Mouse (Mus musculus) neural tube, embryonic 11.5 days (tissue): Measurements from ENCODE around the gene Stag2. TPM values are rescaled to one million over a fixed set of nuclear protein-coding genes. Genes with fewer than 3 reads are reported as not detected.

Experiments
- ATAC-seq: fragments of 200-750 bp; cut with Nextera tagmentation; 2 replicates; pipeline ENCODE4 v1.8.0; 2017; ENCODE audit warnings: moderate number of reproducible peaks, mild to moderate bottlenecking, moderate TSS enrichment, moderate library complexity; ENCODE audit not compliant: insufficient read depth, low FRiP score, low TSS enrichment
- DNase-seq: peaks from one replicate; pipeline ENCODE4 v3.0.0-alpha.2; 2015; ENCODE audit warnings: low spot score
- H3K27ac ChIP-seq: fragments of 300-500 bp; sonication (generic); 2 replicates; pipeline ENCODE4 v1.5.1; 2014; ENCODE audit warnings: low read depth, mild to moderate bottlenecking, low read length
- H3K27me3 ChIP-seq: fragments of 300-500 bp; sonication (generic); 2 replicates; pipeline ENCODE4 v1.6.1; 2014; ENCODE audit warnings: mild to moderate bottlenecking, low read length, mixed read lengths; ENCODE audit not compliant: control insufficient read depth, insufficient read depth
- H3K36me3 ChIP-seq: fragments of 300-500 bp; sonication (generic); 2 replicates; pipeline ENCODE4 v1.6.1; 2014; ENCODE audit warnings: mild to moderate bottlenecking, low read length, moderate library complexity, mixed read lengths; ENCODE audit not compliant: control insufficient read depth, insufficient read depth
- H3K4me1 ChIP-seq: fragments of 300-500 bp; sonication (generic); 2 replicates; pipeline ENCODE4 v1.6.1; 2014; ENCODE audit warnings: low read length, mixed read lengths; ENCODE audit not compliant: control insufficient read depth, insufficient read depth
- H3K4me2 ChIP-seq: fragments of 300-500 bp; sonication (generic); 2 replicates; pipeline ENCODE4 v1.6.1; 2014; ENCODE audit warnings: low read depth, mild to moderate bottlenecking, moderate library complexity
- H3K4me3 ChIP-seq: fragments of 300-500 bp; sonication (generic); 2 replicates; pipeline ENCODE4 v1.5.1; 2014; ENCODE audit warnings: low read depth, low read length
- H3K9ac ChIP-seq: fragments of 300-500 bp; sonication (generic); 2 replicates; pipeline ENCODE4 v1.6.1; 2014; ENCODE audit warnings: mild to moderate bottlenecking, low read length
- H3K9me3 ChIP-seq: fragments of 300-500 bp; sonication (generic); 2 replicates; pipeline ENCODE4 v1.6.1; 2016; ENCODE audit warnings: low read length; ENCODE audit not compliant: control insufficient read depth
- WGBS: fragments of 180-500 bp; shearing (Covaris S2); extraction: QIAGEN DNeasy Blood & Tissue Kit; methylation state at CpG from one replicate; pipeline ENCODE4 v1.1.7; 2014; 5-methylcytosine and 5-hydroxymethylcytosine counted together
- polyA plus RNA-seq: library from polyadenylated mRNA; unstranded; fragments of >200 nt; fragmentation: Nextera tagmentation; extraction: Ambion mirVana; gene quantifications from 2 replicates; pipeline ENCODE4 v1.2.1, GENCODE M21; 2014

Gene Stag2
- polyA plus RNA-seq, 1 experiment from 2014 or later, result 49.4 TPM

DNA sequence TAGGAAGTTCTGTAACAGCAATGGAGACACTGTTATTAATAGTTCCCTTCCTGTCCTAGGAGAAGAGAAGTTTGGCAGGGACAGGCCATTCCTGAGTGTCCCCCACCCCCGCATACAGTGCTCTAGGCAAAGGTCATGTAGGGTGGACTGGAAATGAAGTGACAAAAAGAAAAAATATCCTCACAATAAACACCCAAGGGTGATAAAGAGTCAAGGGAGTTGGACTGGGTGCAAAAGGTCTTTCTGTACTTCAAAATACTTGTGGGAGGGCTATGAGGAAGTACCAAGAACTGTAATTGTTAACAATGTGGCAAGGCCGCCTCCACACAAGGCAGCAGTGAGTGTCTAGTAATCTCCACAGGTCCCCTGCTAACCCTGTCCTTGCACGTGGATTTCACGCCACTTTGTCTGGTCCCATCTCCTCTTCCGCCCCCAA, 1.1 kb upstream of the Stag2 start:
- ATAC-seq (no peak), DNase-seq (no peak)
- no peak overlapping the region; the same call in 1 of the 2 replicates for H3K4me2 ChIP-seq
- WGBS, result 58% methylated on average over 5 of the region's 5 CpGs
- no peaks in the 10 kb centered on the region for H3K36me3 ChIP-seq
- H3K27ac ChIP-seq, result no peak overlapping the region
- H3K4me1 ChIP-seq, result no peaks in the 10 kb centered on the region
- no peak overlapping the region for H3K9ac ChIP-seq
- no peak overlapping the region for H3K4me3 ChIP-seq
- no peaks in the 10 kb centered on the region for H3K27me3 ChIP-seq
- H3K9me3 ChIP-seq, result no peaks in the 10 kb centered on the region

DNA sequence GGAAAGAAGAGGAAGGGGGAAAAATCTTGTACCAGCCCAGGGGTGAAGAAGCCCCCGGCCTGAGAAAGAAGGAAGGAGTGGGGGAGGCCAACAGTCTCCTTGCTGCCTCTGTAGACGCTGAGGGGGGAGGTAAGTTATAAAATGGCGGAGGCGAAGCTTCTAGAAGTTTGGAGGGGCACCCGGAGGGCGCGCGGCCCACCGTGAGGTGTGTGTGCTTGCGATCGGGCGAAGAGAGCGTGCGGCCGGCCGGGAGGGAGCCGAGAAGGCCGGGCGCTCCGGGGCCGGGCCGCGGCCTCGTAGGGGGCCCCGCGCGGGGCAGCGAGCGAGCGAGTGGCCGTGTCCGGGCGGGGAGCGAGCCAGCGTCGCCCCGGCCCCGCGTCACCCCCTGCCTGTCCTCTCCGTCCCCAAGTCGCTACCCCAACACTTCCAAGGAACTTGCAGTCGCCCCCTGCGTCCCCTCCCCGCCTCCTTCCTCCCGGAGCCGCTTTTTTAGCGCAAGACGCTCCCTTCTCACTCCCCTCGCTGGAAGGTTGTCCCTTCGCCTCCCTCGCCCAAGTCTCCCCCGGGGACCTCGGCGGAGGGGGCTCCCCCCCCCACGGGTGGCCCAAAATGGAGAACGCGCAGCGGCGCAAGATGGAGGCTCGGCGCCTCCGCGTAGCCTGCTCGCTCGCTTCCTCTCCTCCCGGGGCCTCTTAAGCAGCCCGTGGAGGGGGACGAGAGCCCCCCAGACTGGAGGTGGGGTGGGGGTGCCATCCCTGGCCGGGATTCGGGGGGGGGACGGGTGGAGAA, 634 bp downstream of the Stag2 start:
- H3K4me3 ChIP-seq, result peak overlapping the region; percentile 57
- H3K9ac ChIP-seq, result peak overlapping the region; percentile 86
- H3K4me2 ChIP-seq, result peak overlapping the region; percentile 54
- no peaks in the 10 kb centered on the region for H3K9me3 ChIP-seq
- H3K4me1 ChIP-seq, result no peaks in the 10 kb centered on the region
- peak; percentile 74 for DNase-seq
- H3K27me3 ChIP-seq, result no peaks in the 10 kb centered on the region
- no peaks in the 10 kb centered on the region for H3K36me3 ChIP-seq
- peak overlapping the region; percentile 98 for H3K27ac ChIP-seq
- ATAC-seq, result peak; percentile 56
- WGBS, result 21% methylated on average over 16 of the region's 71 CpGs

DNA sequence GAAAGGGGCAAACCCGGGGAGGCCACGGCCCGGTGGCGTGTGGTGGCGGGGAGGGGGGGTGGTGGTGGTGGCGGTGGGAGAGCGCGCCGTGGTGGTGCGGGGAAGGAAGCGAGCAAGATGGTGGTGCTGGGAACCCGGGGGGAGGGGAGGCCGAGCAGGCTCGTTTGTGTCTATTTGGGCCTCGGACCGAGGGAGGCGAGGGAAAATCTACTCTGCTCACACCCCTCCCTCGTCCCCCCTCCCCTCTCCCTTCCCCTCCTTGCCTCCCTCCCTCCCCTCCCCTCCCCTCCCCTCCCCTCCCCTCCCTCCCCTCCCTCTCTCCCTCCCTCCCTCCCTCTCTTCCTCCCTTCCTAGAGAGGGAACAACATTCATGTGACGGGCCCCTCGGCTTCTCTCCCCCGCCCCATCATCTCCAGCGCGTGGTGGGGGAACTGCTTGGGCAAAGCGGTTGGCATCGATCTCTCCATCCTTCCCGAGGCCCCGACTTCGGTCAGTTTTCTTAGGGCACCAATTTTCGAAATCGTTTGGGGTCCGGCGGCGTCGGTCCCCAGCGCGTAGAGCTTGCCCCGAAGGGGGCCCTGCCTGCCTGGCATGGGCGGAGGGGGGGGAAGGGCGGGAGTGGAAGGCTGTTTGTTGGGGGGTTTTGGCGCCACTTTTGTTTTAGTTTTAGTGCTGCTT, 1.4 kb downstream of the Stag2 start:
- H3K27me3 ChIP-seq, result no peaks in the 10 kb centered on the region
- H3K36me3 ChIP-seq, result no peaks in the 10 kb centered on the region
- peak overlapping the region; percentile 86 for H3K9ac ChIP-seq
- peak overlapping the region; percentile 98 for H3K27ac ChIP-seq
- no peaks in the 10 kb centered on the region for H3K4me1 ChIP-seq
- H3K4me2 ChIP-seq, result peak overlapping the region; percentile 54
- H3K9me3 ChIP-seq, result no peaks in the 10 kb centered on the region
- 14% methylated on average over 14 of the region's 40 CpGs for WGBS
- peak overlapping the region; percentile 57 for H3K4me3 ChIP-seq
- ATAC-seq (peak; percentile 85), DNase-seq (peak; percentile 84)

DNA sequence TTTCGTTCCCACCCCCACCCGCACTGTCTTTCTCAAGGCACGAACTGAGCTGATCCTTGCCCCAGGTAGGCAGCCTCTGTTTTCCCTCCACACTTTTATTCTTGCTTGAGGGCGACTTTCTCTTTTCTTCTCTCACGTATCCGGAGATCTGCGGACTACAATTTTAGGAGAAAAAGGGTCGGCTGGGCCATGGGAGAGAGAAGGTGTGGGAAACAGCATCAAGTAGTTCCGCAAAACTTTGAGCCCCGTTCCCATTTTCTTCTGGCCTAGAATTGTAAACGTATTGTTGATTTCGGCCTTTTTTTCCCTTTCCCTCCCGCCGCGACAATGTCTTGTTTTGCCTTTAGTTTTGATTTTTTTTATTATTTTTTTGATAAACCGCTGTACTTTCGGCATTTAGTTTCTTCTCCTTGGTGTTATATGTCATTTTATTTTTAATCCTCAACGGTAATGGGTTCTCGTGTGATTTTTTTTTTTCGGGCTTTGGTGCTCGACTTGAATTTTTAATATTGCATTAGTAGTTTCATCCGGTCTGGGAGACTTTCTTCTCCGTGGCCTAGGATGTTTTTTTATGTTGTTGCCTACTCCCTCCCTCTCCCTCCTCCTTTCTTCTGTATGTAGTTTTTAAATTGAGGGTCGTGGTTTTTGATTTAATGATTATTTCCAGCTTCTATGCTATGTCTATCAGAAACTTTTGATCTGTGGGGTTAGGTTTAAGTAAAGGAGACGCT, 2.1 kb downstream of the Stag2 start:
- H3K9ac ChIP-seq, result peak overlapping the region; percentile 61
- no peaks in the 10 kb centered on the region for H3K9me3 ChIP-seq
- WGBS, result 12% methylated on average over 25 of the region's 25 CpGs

DNA sequence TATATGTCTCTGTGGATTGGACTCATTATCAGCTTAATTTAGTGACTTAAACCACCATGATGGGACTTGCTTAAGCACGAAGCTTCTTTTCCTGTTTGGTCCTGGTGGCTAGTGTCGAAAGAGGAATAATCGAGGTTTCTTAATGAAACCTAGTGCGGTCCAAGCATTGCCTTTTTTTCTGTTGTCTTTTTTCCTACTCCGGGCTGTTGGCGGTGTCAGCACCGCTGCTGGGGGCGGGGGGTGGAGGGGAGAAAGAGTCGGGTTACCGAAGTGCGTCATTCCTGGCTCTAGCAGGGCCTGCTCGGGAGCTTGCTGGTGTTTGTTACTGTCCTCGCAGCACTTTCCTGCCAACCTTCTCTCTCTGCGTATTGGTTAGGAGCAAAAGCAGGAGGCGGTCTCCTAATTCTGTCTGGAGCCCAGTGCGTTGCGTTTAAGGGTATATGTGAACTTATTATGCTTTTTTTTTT, 2.8 kb downstream of the Stag2 start:
- H3K27ac ChIP-seq, result peak overlapping the region; percentile 72
- H3K4me2 ChIP-seq, result peak overlapping the region; percentile 39
- H3K27me3 ChIP-seq, result no peaks in the 10 kb centered on the region
- DNase-seq (peak; percentile 77), ATAC-seq (peak; percentile 24; the same call in 1 of the 2 replicates)
- H3K4me1 ChIP-seq, result no peaks in the 10 kb centered on the region
- peak overlapping the region; percentile 61 for H3K9ac ChIP-seq
- WGBS, result 14% methylated on average over 17 of the region's 17 CpGs
- peak overlapping the region; percentile 57 for H3K4me3 ChIP-seq
- H3K9me3 ChIP-seq, result no peaks in the 10 kb centered on the region
- no peaks in the 10 kb centered on the region for H3K36me3 ChIP-seq

More for the DNA sequence above, 2.1 kb downstream of the Stag2 start:
- Histone ChIP-seq H3K4me1 (no peaks in the 10 kb centered on the region), H3K27me3 (no peaks in the 10 kb centered on the region), H3K4me2 (peak overlapping the region; percentile 39), H3K27ac (peak overlapping the region; percentile 98), H3K4me3 (peak overlapping the region; percentile 57), H3K36me3 (no peaks in the 10 kb centered on the region)
- DNase-seq (no peak), ATAC-seq (no peak)

- no peak for DNase-seq
- Histone ChIP-seq H3K4me3 (peak overlapping the region; percentile 57), H3K27ac (no peak overlapping the region), H3K4me1 (no peaks in the 10 kb centered on the region), H3K27me3 (no peaks in the 10 kb centered on the region), H3K9ac (no peak overlapping the region), H3K4me2 (peak overlapping the region; percentile 39), H3K9me3 (no peaks in the 10 kb centered on the region), H3K36me3 (no peaks in the 10 kb centered on the region)
- no peak for ATAC-seq
- 25% methylated on average over 4 of the region's 4 CpGs for WGBS
Observed at GRCm38 (mm10) chrX:42153056-42153455, 3.9 kb downstream of the Stag2 start.

DNA sequence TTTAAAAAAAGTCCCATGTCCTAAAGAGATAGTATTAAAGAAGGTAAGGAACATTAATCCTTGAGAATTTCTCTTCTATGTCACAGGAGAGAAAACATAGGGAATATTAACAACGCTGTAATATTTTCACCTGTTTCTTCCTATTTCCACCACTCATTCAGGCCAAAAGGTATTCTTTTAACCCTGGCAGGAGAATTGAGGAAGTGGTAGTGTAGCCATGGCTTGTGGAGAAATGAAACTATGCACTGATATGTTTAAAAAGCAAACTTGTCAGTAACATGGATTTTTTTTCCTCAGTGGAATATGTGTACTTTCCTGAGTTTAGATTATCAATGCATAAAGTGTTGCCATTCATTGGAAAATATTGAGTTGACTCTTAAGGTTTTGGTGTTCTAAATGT, 16.3 kb downstream of the Stag2 start:
- Histone ChIP-seq H3K9ac (no peak overlapping the region), H3K36me3 (no peaks in the 10 kb centered on the region), H3K4me3 (no peak overlapping the region), H3K4me2 (no peak overlapping the region), H3K9me3 (no peaks in the 10 kb centered on the region), H3K4me1 (no peaks in the 10 kb centered on the region), H3K27ac (no peak overlapping the region), H3K27me3 (no peaks in the 10 kb centered on the region)
- ATAC-seq, result no peak
- no peak for DNase-seq
- 81% methylated on average over 1 of the region's 1 CpGs for WGBS

- 95% methylated on average over 5 of the region's 5 CpGs for WGBS
- no peak overlapping the region for H3K9ac ChIP-seq
- no peak for DNase-seq
Observed at GRCm38 (mm10) chrX:42170811-42171210, 21.7 kb downstream of the Stag2 start.

More at GRCm38 (mm10) chrX:42170811-42171210, 21.7 kb downstream of the Stag2 start:
- Histone ChIP-seq H3K4me1 (no peaks in the 10 kb centered on the region), H3K4me3 (no peak overlapping the region), H3K27ac (no peak overlapping the region), H3K9me3 (no peaks in the 10 kb centered on the region), H3K36me3 (no peaks in the 10 kb centered on the region), H3K4me2 (no peak overlapping the region), H3K27me3 (no peaks in the 10 kb centered on the region)
- ATAC-seq, result no peak
